Mouse (Mus musculus) brown adipose tissue, adult 24 weeks (tissue): ENCODE results near the gene Fyn. TPM values are rescaled to one million over a fixed set of nuclear protein-coding genes. Genes with fewer than 3 reads are reported as not detected.
A peak's percentile ranks its signal among the peaks of the same experiment; 100 is the strongest.

ENCODE experiments used
- H3K27ac ChIP-seq: fragments of 200-500 bp; replicated peaks from 2 replicates; pipeline ENCODE4 v1.5.1; 2012; ENCODE audit warnings: low read depth, mild to moderate bottlenecking, low read length
- H3K4me1 ChIP-seq: fragments of 200-500 bp; 2 replicates; pipeline ENCODE4 v1.6.1; 2012; ENCODE audit warnings: low read length, mixed read lengths; ENCODE audit not compliant: control insufficient read depth, insufficient read depth, insufficient read length
- H3K4me3 ChIP-seq: fragments of 200-500 bp; 2 replicates; pipeline ENCODE4 v1.5.1; 2012; ENCODE audit warnings: low read depth, mild to moderate bottlenecking, low read length, moderate library complexity; ENCODE audit not compliant: insufficient read depth
- polyA plus RNA-seq: library from polyadenylated mRNA; stranded (reverse); fragments of >200 nt; gene quantifications from 2 replicates; pipeline ENCODE4 v1.2.4, GENCODE M21; 2012; ENCODE audit not compliant: missing spikeins, insufficient read depth, insufficient read length

Fyn gene
- polyA plus RNA-seq, 1 experiment, result 7.6 TPM

DNA sequence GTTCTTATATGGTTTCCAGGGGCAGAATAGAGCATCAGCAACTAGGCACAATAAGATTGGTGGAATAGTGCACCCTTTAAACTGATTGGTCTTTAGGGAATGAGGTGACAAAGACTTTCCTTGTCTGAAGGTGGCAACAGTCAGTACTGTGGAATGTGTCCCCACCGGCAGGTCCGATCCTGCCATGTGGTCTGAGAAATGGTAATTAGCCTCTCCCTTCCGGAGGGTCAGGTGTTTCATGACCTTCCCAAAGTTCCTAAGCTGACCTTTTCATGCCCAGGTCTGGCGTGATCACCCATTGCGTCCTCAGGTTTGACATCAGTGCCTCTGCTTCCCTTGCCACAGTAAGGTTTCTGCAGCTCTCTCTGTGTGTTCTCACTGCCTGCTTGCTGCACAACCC lies 134.7 kb downstream of the Fyn start:
- no peak overlapping the region for H3K27ac ChIP-seq

DNA sequence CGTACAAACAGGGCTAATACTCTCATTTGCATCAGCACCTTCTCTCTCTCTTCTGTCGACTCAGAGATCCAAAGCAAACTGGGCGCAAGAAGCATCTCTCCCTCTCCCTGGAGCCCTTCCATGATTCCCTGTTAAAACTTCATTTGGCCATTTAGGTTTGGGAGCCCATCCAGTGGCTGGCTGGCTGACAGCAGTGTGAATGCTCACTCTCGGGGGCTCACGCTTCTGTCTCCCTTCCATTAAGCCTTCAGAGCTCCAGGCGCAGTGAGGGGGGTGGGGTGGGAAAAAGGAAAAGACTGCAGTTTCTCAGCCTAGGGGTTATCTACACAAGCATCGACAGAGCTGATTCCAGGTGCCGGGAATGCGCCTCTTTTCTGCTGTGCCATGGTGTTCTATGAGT lies 136.4 kb downstream of the Fyn start:
- H3K27ac ChIP-seq, result no peak overlapping the region
- peaks cover 29% of the 10 kb centered on the region for H3K4me1 ChIP-seq
- no peak overlapping the region for H3K4me3 ChIP-seq

More for the DNA sequence above, 134.7 kb downstream of the Fyn start:
- no peak overlapping the region for H3K4me3 ChIP-seq
- H3K4me1 ChIP-seq, result peaks cover 25% of the 10 kb centered on the region

DNA sequence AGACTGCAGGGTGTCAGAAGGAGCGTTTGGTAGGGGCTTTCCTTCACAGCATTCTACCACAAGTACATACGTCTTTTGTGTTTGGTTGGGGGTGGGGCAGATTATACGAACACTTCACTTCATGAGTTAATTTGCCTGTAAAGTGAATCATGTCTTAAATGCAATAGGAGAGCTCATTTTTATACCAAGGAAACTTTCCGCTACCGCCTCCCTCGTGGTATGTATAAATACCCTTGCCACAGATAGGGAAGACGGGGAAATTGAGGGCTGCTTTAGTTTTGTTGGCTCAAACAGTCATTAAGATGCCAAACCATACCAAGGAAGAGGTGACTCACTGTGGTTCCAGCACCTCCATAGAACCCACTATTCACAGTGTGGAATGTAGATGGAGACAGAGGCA lies 137.0 kb downstream of the Fyn start:
- H3K27ac ChIP-seq, result no peak overlapping the region
- no peak overlapping the region for H3K4me3 ChIP-seq
- peaks cover 34% of the 10 kb centered on the region for H3K4me1 ChIP-seq

GRCm38 (mm10) chr10:39506353-39506752 lies 137.7 kb downstream of the Fyn start:
- H3K27ac ChIP-seq, result no peak overlapping the region

DNA sequence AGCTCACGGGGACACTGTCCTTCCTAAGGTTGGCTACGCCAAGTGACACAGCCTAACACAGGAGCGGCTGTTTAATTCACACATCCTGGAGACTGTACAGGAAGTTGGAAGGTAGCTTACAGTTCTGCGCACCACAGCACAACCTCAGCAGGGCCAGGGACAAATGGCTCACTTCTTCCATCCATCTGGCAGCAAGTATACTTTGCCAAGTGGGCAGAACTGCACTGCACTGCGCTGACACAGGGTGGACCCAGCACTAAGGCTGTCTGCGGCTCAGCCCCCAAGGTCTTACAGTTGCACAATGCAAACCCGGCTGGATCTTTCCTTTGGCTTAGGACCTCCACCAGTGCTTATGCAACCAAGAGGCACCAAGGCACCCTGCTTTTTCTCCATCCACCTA lies 138.2 kb downstream of the Fyn start:
- no peak overlapping the region for H3K27ac ChIP-seq
- no peak overlapping the region for H3K4me3 ChIP-seq
- peaks cover 28% of the 10 kb centered on the region for H3K4me1 ChIP-seq

More at GRCm38 (mm10) chr10:39506353-39506752, 137.7 kb downstream of the Fyn start:
- Histone ChIP-seq H3K4me3 (no peak overlapping the region), H3K4me1 (peaks cover 33% of the 10 kb centered on the region)

DNA sequence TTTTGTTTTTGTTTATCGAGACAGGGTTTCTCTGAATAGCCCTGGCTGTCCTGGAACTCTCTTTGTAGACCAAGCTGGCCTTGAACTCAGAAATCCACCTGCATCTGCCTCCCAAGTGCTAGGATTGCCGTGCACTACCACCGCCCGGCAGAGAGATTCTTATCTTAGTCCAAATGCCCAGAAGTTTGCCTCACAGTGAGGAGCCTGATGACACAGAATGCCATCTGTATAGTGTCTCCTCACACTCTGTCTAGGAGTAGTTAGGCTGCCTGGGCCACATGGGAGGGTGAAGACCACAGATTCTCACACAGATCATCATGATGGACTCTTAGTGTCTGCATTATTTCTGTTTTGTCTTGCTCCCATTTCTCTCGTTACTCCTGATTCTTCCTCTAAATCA lies 140.1 kb downstream of the Fyn start:
- no peak overlapping the region for H3K27ac ChIP-seq
- H3K4me3 ChIP-seq, result no peak overlapping the region
- H3K4me1 ChIP-seq, result peaks cover 22% of the 10 kb centered on the region

GRCm38 (mm10) chr10:39509937-39510336 lies 141.3 kb downstream of the Fyn start:
- H3K4me1 ChIP-seq, result peaks cover 22% of the 10 kb centered on the region
- no peak overlapping the region for H3K4me3 ChIP-seq
- H3K27ac ChIP-seq, result 0 out of 2 replicates have a peak overlapping the region, but pooled peaks have one; percentile 30

GRCm38 (mm10) chr10:39512631-39513314 lies 144.1 kb downstream of the Fyn start:
- Histone ChIP-seq H3K4me3 (no peak overlapping the region), H3K4me1 (peaks cover 15% of the 10 kb centered on the region), H3K27ac (no peak overlapping the region)

DNA sequence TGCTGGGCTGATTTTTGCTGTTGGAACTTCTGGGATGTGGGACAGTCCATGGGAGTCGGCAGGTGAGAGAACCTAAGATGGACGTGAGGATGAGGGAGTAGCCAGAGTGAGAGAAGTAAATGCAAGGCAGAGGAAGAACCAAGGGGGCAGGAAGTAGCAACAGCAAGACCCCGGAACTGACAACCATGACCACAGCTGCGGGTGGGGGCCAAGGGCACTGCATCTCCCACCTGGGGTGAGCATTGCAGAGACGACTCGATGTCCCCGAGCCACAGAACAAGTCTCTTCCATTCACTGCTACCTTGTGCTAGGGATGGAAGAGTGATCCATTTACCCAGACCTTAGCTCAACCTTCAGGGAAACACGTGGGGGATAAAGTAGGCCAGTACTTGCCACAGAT lies 146.3 kb downstream of the Fyn start:
- H3K27ac ChIP-seq, result no peak overlapping the region
- no peak overlapping the region for H3K4me3 ChIP-seq
- H3K4me1 ChIP-seq, result peaks cover 8% of the 10 kb centered on the region

GRCm38 (mm10) chr10:39516541-39517133 lies 148.0 kb downstream of the Fyn start:
- no peak overlapping the region for H3K27ac ChIP-seq
- H3K4me3 ChIP-seq, result no peak overlapping the region
- no peaks in the 10 kb centered on the region for H3K4me1 ChIP-seq

DNA sequence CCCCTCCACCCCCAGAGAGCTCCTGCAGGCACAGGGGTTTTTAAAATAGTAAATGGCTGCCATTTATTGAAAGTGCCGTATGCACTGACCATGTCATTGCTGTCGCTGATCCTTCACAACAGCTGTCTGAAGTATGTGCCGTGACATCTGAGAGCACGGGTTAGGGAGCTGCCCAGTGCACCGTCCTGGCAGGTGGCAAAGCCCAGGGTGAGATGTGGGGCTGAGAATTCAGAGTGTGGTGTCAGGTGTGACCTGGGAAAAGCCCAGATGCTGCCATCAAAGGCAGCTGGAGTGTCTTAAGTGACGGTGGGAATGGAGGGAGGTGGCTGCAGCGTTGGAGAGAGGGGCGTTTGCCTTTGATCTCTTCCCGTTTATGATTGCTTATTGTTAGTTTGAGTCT lies 148.7 kb downstream of the Fyn start:
- Histone ChIP-seq H3K27ac (no peak overlapping the region), H3K4me1 (no peaks in the 10 kb centered on the region), H3K4me3 (no peak overlapping the region)

DNA sequence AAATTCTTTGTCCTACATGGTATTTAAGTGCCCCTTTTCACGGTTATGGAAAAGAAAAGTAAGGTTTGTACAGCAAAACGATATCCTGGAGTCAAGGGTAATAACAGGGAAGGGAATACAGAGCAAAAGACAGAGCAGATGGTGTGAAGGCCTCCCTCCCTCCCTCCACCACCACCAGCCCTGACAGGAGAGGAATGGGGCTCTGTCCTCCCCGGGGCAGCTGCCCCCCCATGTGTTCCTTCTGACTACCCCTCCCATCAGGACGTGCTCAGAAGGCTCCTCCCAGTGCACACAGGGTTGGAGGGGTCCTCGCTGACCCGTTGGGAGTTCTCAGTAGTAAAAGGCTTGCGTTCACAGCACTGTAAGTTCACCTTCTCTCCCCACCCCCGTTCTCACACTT lies 149.6 kb downstream of the Fyn start:
- Histone ChIP-seq H3K4me3 (no peak overlapping the region), H3K27ac (no peak overlapping the region), H3K4me1 (no peaks in the 10 kb centered on the region)

DNA sequence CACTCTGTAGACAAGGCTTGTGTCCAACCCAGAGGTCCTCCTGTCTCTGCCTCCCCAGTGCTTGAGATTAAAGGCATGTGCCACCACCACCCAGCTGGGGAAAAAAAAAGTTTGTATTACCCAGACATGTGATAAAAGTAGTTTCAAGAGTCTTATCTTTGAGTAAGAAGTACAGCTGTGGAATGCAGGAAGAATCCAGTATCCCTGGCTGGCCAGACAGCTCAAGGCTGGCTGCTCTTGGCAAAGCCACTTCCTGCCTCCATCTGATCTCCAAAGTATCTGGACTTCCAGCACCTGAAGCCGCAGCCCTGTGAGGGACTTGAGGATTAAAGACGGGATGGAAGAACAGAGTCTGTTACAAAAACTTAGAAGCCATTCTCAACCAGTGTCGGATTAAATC lies 150.2 kb downstream of the Fyn start:
- Histone ChIP-seq H3K4me1 (no peaks in the 10 kb centered on the region), H3K4me3 (no peak overlapping the region), H3K27ac (no peak overlapping the region)

DNA sequence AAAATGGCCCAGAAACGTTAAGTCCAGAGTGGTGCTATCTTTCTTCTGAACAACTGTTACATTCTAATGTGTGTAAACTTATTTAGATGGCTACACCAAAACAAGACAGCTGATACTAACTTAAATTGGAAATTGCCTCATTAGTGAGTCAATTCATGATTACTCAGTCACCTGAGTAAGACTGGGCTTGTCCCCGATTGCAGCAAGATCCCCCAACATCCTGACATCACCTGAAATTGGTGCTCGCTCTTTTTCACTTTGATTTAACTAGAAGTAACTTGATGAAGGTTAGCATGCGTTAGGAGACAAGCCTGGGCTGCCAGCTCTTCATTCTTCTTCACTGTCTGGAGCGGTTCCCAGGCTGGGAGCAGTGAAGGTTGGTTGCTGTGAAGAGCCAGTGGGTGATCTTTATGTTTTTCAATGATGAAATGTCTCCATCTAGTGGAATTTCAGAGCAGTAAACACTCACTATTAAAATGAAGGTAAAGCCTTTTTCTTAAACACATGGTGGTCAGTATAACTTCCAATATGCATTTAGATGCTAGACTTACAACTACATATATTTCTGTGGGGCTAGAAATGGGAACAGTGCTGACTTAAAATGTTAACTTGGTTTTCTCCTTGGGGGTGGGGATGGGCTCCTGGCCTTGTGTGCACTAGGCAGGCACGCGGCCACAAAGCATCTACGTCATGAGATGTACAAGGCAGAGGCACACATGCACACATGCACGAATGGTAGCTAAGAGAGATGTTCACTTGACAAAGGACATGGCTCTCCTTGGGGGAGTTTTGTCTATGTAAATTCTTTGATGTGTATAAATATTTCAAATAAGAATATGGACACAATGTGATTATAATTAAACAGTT lies 151.7 kb downstream of the Fyn start:
- no peak overlapping the region for H3K4me3 ChIP-seq
- H3K27ac ChIP-seq, result no peak overlapping the region
- H3K4me1 ChIP-seq, result no peaks in the 10 kb centered on the region

GRCm38 (mm10) chr10:39521327-39521726 lies 152.7 kb downstream of the Fyn start:
- no peak overlapping the region for H3K4me3 ChIP-seq
- H3K4me1 ChIP-seq, result no peaks in the 10 kb centered on the region
- H3K27ac ChIP-seq, result no peak overlapping the region
